Mouse (Mus musculus): ENCODE measurements around the gene Pik3c2b. TPM values are rescaled to one million over a fixed set of nuclear protein-coding genes. Genes with fewer than 3 reads are reported as not detected.

Gene Pik3c2b
- polyA plus RNA-seq, 1 experiment = 1.1 TPM

DNA sequence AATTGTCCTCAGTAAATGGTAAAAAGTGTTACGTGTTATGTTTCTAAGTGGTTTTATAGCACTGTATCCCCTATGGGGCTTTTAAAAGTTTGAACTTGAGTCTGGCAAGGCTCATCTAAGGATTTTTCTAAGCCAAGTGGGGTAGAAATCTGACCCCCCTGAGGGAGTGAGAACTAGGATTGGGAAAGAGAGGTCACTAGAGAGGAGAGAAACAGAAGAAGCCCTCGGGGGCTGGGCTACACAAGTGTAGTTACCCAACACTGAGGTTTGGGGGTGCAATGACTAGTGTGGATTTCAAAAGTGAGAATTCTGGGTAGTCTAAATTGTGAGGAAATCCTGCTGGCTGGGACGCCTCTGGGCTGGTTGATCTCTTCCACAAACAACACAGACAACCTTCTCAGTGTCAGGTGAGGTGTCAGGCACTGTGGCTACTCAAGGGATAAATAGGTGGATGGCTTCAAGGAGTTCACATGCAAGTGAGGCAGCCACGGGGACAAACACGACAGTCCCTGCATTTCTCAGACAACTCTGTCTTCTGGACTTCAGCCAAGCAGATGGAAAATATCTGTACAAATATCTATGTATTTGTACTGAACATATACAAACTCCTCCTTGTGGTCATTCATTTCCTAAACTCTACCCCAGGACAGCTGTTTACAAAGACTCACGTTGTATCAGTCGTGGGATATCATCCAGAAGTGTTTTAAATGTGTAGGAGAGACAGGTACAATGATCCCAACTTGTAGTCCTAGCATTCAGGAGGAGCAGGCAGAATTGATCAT, 74.7 kb downstream of the Pik3c2b start:
- Histone ChIP-seq H3K27me3 (ENCODE audit: control insufficient read depth, insufficient read depth, low read length) (no peaks in the 10 kb centered on the region), H3K36me3 (ENCODE audit: control insufficient read depth, insufficient read depth, low read length) (no peaks in the 10 kb centered on the region), H3K4me1 (ENCODE audit: control insufficient read depth, insufficient read depth, low read length) (no peaks in the 10 kb centered on the region), H3K27ac (ENCODE audit: control insufficient read depth, insufficient read depth, low read depth, low read length) (no peak overlapping the region), H3K4me3 (ENCODE audit: control insufficient read depth, low read depth, low read length) (no peak overlapping the region)
- TF ChIP-seq POLR2A (IDR thresholded peaks at IDR 0.05; ENCODE audit: control insufficient read depth, low read depth, low read length) (no peak), CTCF (IDR thresholded peaks at IDR 0.05; ENCODE audit: control insufficient read depth, insufficient read depth, insufficient replicate concordance, low read depth, low read length) (no peak)

GRCm38 (mm10) chr1:133121246-133121645, 75.8 kb downstream of the Pik3c2b start:
- H3K4me1 ChIP-seq (ENCODE audit: control insufficient read depth, insufficient read depth, low read length) = no peaks in the 10 kb centered on the region
- no peaks in the 10 kb centered on the region for H3K27me3 ChIP-seq (ENCODE audit: control insufficient read depth, insufficient read depth, low read length)
- TF ChIP-seq CTCF (IDR thresholded peaks at IDR 0.05; ENCODE audit: control insufficient read depth, insufficient read depth, insufficient replicate concordance, low read depth, low read length) (no peak), POLR2A (IDR thresholded peaks at IDR 0.05; ENCODE audit: control insufficient read depth, low read depth, low read length) (no peak)

GRCm38 (mm10) chr1:133124137-133124536, 78.7 kb downstream of the Pik3c2b start:
- H3K36me3 ChIP-seq (ENCODE audit: control insufficient read depth, insufficient read depth, low read length) = no peaks in the 10 kb centered on the region
- no peak overlapping the region for H3K27ac ChIP-seq (ENCODE audit: control insufficient read depth, insufficient read depth, low read depth, low read length)
- no peaks in the 10 kb centered on the region for H3K27me3 ChIP-seq (ENCODE audit: control insufficient read depth, insufficient read depth, low read length)
- H3K4me3 ChIP-seq (ENCODE audit: control insufficient read depth, low read depth, low read length) = no peak overlapping the region
- TF ChIP-seq CTCF (IDR thresholded peaks at IDR 0.05; ENCODE audit: control insufficient read depth, insufficient read depth, insufficient replicate concordance, low read depth, low read length) (no peak), POLR2A (IDR thresholded peaks at IDR 0.05; ENCODE audit: control insufficient read depth, low read depth, low read length) (no peak)
- H3K4me1 ChIP-seq (ENCODE audit: control insufficient read depth, insufficient read depth, low read length) = no peaks in the 10 kb centered on the region

More at GRCm38 (mm10) chr1:133121246-133121645, 75.8 kb downstream of the Pik3c2b start:
- Histone ChIP-seq H3K36me3 (ENCODE audit: control insufficient read depth, insufficient read depth, low read length) (no peaks in the 10 kb centered on the region), H3K4me3 (ENCODE audit: control insufficient read depth, low read depth, low read length) (no peak overlapping the region), H3K27ac (ENCODE audit: control insufficient read depth, insufficient read depth, low read depth, low read length) (no peak overlapping the region)

- Histone ChIP-seq H3K4me1 (ENCODE audit: control insufficient read depth, insufficient read depth, low read length) (peaks cover 4% of the 10 kb centered on the region), H3K27me3 (ENCODE audit: control insufficient read depth, insufficient read depth, low read length) (no peaks in the 10 kb centered on the region), H3K4me3 (ENCODE audit: control insufficient read depth, low read depth, low read length) (no peak overlapping the region), H3K36me3 (ENCODE audit: control insufficient read depth, insufficient read depth, low read length) (no peaks in the 10 kb centered on the region), H3K27ac (ENCODE audit: control insufficient read depth, insufficient read depth, low read depth, low read length) (no peak overlapping the region)
- no peak; the same call in 1 of the 2 replicates for TF ChIP-seq CTCF (IDR thresholded peaks at IDR 0.05; ENCODE audit: control insufficient read depth, insufficient read depth, insufficient replicate concordance, low read depth, low read length)
Observed at GRCm38 (mm10) chr1:133125640-133126364, 80.3 kb downstream of the Pik3c2b start.

DNA sequence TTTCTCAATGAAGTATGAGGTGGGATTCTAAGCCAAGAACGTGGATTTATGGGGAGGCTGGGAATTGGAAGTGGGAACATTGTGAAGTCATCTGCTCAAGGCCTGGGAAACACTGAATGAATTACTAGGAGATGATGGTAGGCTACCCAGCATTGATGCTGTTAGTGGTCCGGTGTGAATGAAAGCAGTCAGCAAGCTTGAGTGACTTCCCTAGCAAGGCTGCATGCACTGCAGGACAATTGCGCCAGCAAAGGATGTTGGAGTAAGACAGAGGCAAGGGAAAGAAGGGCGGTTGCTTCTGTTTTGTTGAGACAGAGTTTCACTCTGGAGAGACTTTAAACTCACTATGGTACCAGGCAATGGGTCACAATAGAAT, 80.9 kb downstream of the Pik3c2b start:
- Histone ChIP-seq H3K4me1 (ENCODE audit: control insufficient read depth, insufficient read depth, low read length) (peaks cover 4% of the 10 kb centered on the region), H3K27ac (ENCODE audit: control insufficient read depth, insufficient read depth, low read depth, low read length) (no peak overlapping the region), H3K4me3 (ENCODE audit: control insufficient read depth, low read depth, low read length) (no peak overlapping the region), H3K36me3 (ENCODE audit: control insufficient read depth, insufficient read depth, low read length) (no peaks in the 10 kb centered on the region), H3K27me3 (ENCODE audit: control insufficient read depth, insufficient read depth, low read length) (no peaks in the 10 kb centered on the region)
- TF ChIP-seq POLR2A (IDR thresholded peaks at IDR 0.05; ENCODE audit: control insufficient read depth, low read depth, low read length) = no peak
- TF ChIP-seq CTCF (IDR thresholded peaks at IDR 0.05; ENCODE audit: control insufficient read depth, insufficient read depth, insufficient replicate concordance, low read depth, low read length) = no peak

DNA sequence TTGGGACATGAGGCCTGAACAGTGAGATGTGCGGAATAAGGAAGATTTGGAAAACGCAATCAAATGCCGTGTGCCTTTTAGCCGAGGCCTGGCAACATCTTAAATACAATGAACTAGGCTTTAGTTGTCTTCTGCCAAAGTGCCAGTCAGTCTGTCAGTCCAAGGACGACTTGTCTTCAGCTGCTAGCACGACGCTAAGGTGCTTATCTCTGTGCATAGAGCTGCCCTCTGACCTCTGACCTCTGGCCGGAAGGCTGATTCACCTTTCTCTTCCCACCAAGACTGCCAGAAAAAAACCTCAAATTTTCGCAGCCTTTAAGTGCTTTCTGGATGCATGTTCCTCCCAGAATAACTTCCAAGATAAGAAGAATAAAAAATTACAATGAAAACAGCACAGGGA, 81.9 kb downstream of the Pik3c2b start:
- Histone ChIP-seq H3K27me3 (ENCODE audit: control insufficient read depth, insufficient read depth, low read length) (no peaks in the 10 kb centered on the region), H3K4me3 (ENCODE audit: control insufficient read depth, low read depth, low read length) (no peak overlapping the region), H3K27ac (ENCODE audit: control insufficient read depth, insufficient read depth, low read depth, low read length) (no peak overlapping the region), H3K4me1 (ENCODE audit: control insufficient read depth, insufficient read depth, low read length) (peaks cover 4% of the 10 kb centered on the region), H3K36me3 (ENCODE audit: control insufficient read depth, insufficient read depth, low read length) (no peaks in the 10 kb centered on the region)
- no peak for TF ChIP-seq CTCF (IDR thresholded peaks at IDR 0.05; ENCODE audit: control insufficient read depth, insufficient read depth, insufficient replicate concordance, low read depth, low read length)
- TF ChIP-seq POLR2A (IDR thresholded peaks at IDR 0.05; ENCODE audit: control insufficient read depth, low read depth, low read length) = no peak

DNA sequence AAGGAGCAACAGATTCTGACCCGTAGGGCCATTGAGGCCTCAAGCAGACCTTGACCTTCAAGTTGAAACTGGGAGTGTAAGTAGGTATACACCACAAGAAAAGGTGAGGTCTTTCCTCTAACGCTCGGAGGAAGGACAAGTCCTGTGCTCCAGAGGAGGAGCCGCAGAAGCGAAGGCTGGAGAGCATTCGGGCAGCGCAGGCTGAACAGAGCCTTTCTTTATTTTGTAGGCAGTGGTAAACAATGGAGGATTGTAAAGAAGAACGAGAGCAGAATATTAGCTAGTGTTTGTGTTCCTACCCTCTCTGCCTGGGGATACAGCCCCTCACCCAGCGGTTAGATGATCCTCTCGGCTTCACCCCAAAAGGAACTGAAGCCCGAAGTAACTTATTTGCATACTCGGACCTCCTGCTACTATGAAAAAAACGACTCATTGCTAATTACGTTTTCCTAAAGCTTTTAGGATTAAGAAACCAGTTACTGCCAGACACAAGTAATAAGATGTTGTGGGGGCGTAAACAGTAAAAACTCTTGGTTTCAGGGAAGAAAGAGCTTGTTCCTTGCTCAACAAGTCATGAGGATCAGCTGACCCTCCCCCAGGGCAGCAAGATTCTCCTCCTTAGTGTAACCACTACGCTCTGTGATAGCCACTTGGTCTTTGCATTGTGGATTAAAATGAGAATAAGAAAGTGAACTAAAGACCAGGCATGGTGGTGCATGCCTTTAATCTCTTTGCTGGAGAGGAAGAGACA, 84.2 kb downstream of the Pik3c2b start:
- Histone ChIP-seq H3K4me1 (ENCODE audit: control insufficient read depth, insufficient read depth, low read length) (peaks cover 6% of the 10 kb centered on the region), H3K36me3 (ENCODE audit: control insufficient read depth, insufficient read depth, low read length) (peaks cover 4% of the 10 kb centered on the region; the same call in 1 of the 2 replicates), H3K27ac (ENCODE audit: control insufficient read depth, insufficient read depth, low read depth, low read length) (peak overlapping the region; percentile 87), H3K4me3 (ENCODE audit: control insufficient read depth, low read depth, low read length) (peak overlapping the region; percentile 79), H3K27me3 (ENCODE audit: control insufficient read depth, insufficient read depth, low read length) (no peaks in the 10 kb centered on the region)
- TF ChIP-seq POLR2A (IDR thresholded peaks at IDR 0.05; ENCODE audit: control insufficient read depth, low read depth, low read length) (peak; percentile 45; the same call in 1 of the 2 replicates), CTCF (IDR thresholded peaks at IDR 0.05; ENCODE audit: control insufficient read depth, insufficient read depth, insufficient replicate concordance, low read depth, low read length) (no peak)
